Mouse (Mus musculus) CH12.LX (cell line): ENCODE data around the gene Fars2. TPM values are rescaled to one million over a fixed set of nuclear protein-coding genes. Genes with fewer than 3 reads are reported as not detected.
A peak's percentile ranks its signal among the peaks of the same experiment; 100 is the strongest.

Experiments used
- DNase-seq: peaks from one replicate; pipeline ENCODE4 v3.0.0-alpha.2; 2013; ENCODE audit errors: extremely low read depth
- H3K27ac ChIP-seq: 2 replicates; pipeline ENCODE4 v1.5.1; 2012; ENCODE audit warnings: low read depth, mild to moderate bottlenecking, control low read depth, moderate library complexity; ENCODE audit not compliant: insufficient read depth
- H3K27me3 ChIP-seq: replicated peaks from 2 replicates; pipeline ENCODE3; 2012; ENCODE audit warnings: inconsistent platforms
- H3K36me3 ChIP-seq, 2 experiments: replicated peaks in 1 of 2; 2 replicates each; pipeline versions ENCODE3 to v1.6.1; 2012; ENCODE audit warnings: inconsistent platforms in 1 of 2, low read length in 1 of 2, mild to moderate bottlenecking in 1 of 2, mixed read lengths in 1 of 2, moderate library complexity in 1 of 2; ENCODE audit not compliant: control insufficient read depth in 1 of 2, insufficient read depth in 1 of 2
- H3K4me1 ChIP-seq, 2 experiments: 2 replicates each; pipeline ENCODE4 v1.6.1; 2012; ENCODE audit warnings: inconsistent platforms in 1 of 2, moderate library complexity in 1 of 2; ENCODE audit not compliant: insufficient read depth in 2 of 2, control insufficient read depth in 1 of 2
- H3K4me2 ChIP-seq: 2 replicates; pipeline ENCODE4 v1.6.1; 2012; ENCODE audit warnings: low read depth, mild to moderate bottlenecking, control low read depth; ENCODE audit not compliant: poor library complexity, insufficient read depth, severe bottlenecking
- H3K4me3 ChIP-seq, 3 experiments: fragments of 150-350 bp in 1 of 3; sonication (generic) in 1 of 3; replicated peaks in 1 of 3; 2 replicates each; pipeline versions ENCODE3 to v1.5.1; 2011 to 2012; ENCODE audit warnings: low read depth in 2 of 3, low read length in 2 of 3, mild to moderate bottlenecking in 2 of 3, moderate library complexity in 2 of 3, control low read depth in 1 of 3, improper control_type of control experiment in 1 of 3, inconsistent platforms in 1 of 3, mixed read lengths in 1 of 3; ENCODE audit not compliant: poor library complexity in 1 of 3
- H3K79me2 ChIP-seq: replicated peaks from 2 replicates; pipeline ENCODE4 v1.6.1; 2012; ENCODE audit warnings: mild to moderate bottlenecking, moderate library complexity; ENCODE audit not compliant: control insufficient read depth, poor library complexity, insufficient read depth, severe bottlenecking; ENCODE audit errors: extremely low read depth
- H3K9ac ChIP-seq: 2 replicates; pipeline ENCODE4 v1.6.1; 2012; ENCODE audit warnings: low read depth, mild to moderate bottlenecking, control low read depth, moderate library complexity; ENCODE audit not compliant: insufficient read depth
- H3K9me3 ChIP-seq: replicated peaks from 2 replicates; pipeline ENCODE3; 2012; ENCODE audit warnings: low read length, inconsistent platforms, mixed read lengths
- CHD1 ChIP-seq: IDR thresholded peaks from 2 replicates; pipeline ENCODE4 v1.6.1; 2012; ENCODE audit warnings: low read depth, low read length, improper control_type of control experiment, inconsistent platforms
- CHD2 ChIP-seq: IDR thresholded peaks from 2 replicates; pipeline ENCODE4 v1.6.1; 2011; ENCODE audit warnings: low read length, improper control_type of control experiment
- CTCF ChIP-seq, 2 experiments: IDR thresholded peaks in 1 of 2; conservative IDR thresholded peaks in 1 of 2; 2 replicates each; pipeline ENCODE4 v1.5.1; 2011 to 2012; ENCODE audit warnings: low read depth in 2 of 2, low read length in 2 of 2, improper control_type of control experiment in 1 of 2, inconsistent platforms in 1 of 2, mild to moderate bottlenecking in 1 of 2, moderate library complexity in 1 of 2
- E2F4 ChIP-seq: IDR thresholded peaks from 2 replicates; pipeline ENCODE4 v1.6.1; 2011; ENCODE audit warnings: low read depth, low read length, improper control_type of control experiment; ENCODE audit not compliant: insufficient replicate concordance
- ELF1 ChIP-seq: IDR thresholded peaks from 2 replicates; pipeline ENCODE4 v1.6.1; 2014; ENCODE audit warnings: low read depth, mild to moderate bottlenecking, inconsistent platforms, low read length, improper control_type of control experiment
- EP300 ChIP-seq: IDR thresholded peaks from 2 replicates; pipeline ENCODE4 v1.6.1; 2011; ENCODE audit warnings: low read length, improper control_type of control experiment
- ETS1 ChIP-seq: conservative IDR thresholded peaks from 2 replicates; pipeline ENCODE4 v1.6.1; 2012; ENCODE audit warnings: low read depth, mild to moderate bottlenecking, inconsistent platforms, low read length, improper control_type of control experiment, moderate library complexity
- HCFC1 ChIP-seq: IDR thresholded peaks from 2 replicates; pipeline ENCODE4 v1.6.1; 2012; ENCODE audit warnings: low read depth, mild to moderate bottlenecking, inconsistent platforms, low read length, improper control_type of control experiment
- IRF4 ChIP-seq: IDR thresholded peaks from 2 replicates; pipeline ENCODE4 v1.6.1; 2014; ENCODE audit warnings: low read depth, mild to moderate bottlenecking, inconsistent platforms, low read length, improper control_type of control experiment
- JUN ChIP-seq: IDR thresholded peaks from 2 replicates; pipeline ENCODE4 v1.6.1; 2011; ENCODE audit warnings: low read depth, mild to moderate bottlenecking, low read length, improper control_type of control experiment, moderate library complexity; ENCODE audit not compliant: insufficient read depth
- JUND ChIP-seq: conservative IDR thresholded peaks from 2 replicates; pipeline ENCODE4 v1.6.1; 2011; ENCODE audit warnings: low read depth, low read length, improper control_type of control experiment
- KAT2A ChIP-seq: IDR thresholded peaks from 2 replicates; pipeline ENCODE4 v1.6.1; 2012; ENCODE audit warnings: low read length, improper control_type of control experiment, inconsistent platforms; ENCODE audit not compliant: insufficient replicate concordance
- MAFK ChIP-seq: IDR thresholded peaks from 2 replicates; pipeline ENCODE4 v1.6.1; 2011; ENCODE audit warnings: low read length, improper control_type of control experiment; ENCODE audit not compliant: insufficient replicate concordance
- MAZ ChIP-seq: IDR thresholded peaks from 2 replicates; pipeline ENCODE4 v1.6.1; 2012; ENCODE audit warnings: low read depth, mild to moderate bottlenecking, inconsistent platforms, low read length, improper control_type of control experiment, moderate library complexity
- MEF2A ChIP-seq: IDR thresholded peaks from 2 replicates; pipeline ENCODE4 v1.6.1; 2014; ENCODE audit warnings: low read depth, mild to moderate bottlenecking, inconsistent platforms, low read length, improper control_type of control experiment, borderline replicate concordance
- MXI1 ChIP-seq: IDR thresholded peaks from 2 replicates; pipeline ENCODE4 v1.6.1; 2011; ENCODE audit warnings: mild to moderate bottlenecking, low read depth, low read length, improper control_type of control experiment
- NELFE ChIP-seq: IDR thresholded peaks from 2 replicates; pipeline ENCODE4 v1.6.1; 2011; ENCODE audit warnings: low read depth, low read length, improper control_type of control experiment
- NRF1 ChIP-seq: IDR thresholded peaks from 2 replicates; pipeline ENCODE4 v1.6.1; 2014; ENCODE audit warnings: low read depth, mild to moderate bottlenecking, inconsistent platforms, low read length, improper control_type of control experiment, moderate library complexity
- PAX5 ChIP-seq: IDR thresholded peaks from 2 replicates; pipeline ENCODE4 v1.6.1; 2012; ENCODE audit warnings: low read length, inconsistent platforms, mixed read lengths
- POLR2A ChIP-seq: IDR thresholded peaks from 2 replicates; pipeline ENCODE4 v1.6.1; 2011; ENCODE audit warnings: low read depth, mild to moderate bottlenecking, improper control_type of control experiment, low read length
- POLR2AphosphoS2 ChIP-seq: IDR thresholded peaks from 2 replicates; pipeline ENCODE4 v1.6.1; 2011; ENCODE audit warnings: low read depth, low read length, improper control_type of control experiment
- RAD21 ChIP-seq: IDR thresholded peaks from 2 replicates; pipeline ENCODE4 v1.6.1; 2011; ENCODE audit warnings: low read depth, mild to moderate bottlenecking, low read length, improper control_type of control experiment, moderate library complexity
- RCOR1 ChIP-seq: conservative IDR thresholded peaks from 2 replicates; pipeline ENCODE4 v1.6.1; 2012; ENCODE audit warnings: low read depth, mild to moderate bottlenecking, inconsistent platforms, low read length, improper control_type of control experiment
- SIN3A ChIP-seq: IDR thresholded peaks from 2 replicates; pipeline ENCODE4 v1.6.1; 2012; ENCODE audit warnings: low read length, improper control_type of control experiment, inconsistent platforms
- SMC3 ChIP-seq: IDR thresholded peaks from 2 replicates; pipeline ENCODE4 v1.6.1; 2011; ENCODE audit warnings: low read depth, low read length, improper control_type of control experiment
- TBP ChIP-seq: conservative IDR thresholded peaks from 2 replicates; pipeline ENCODE4 v1.6.1; 2011; ENCODE audit warnings: low read depth, low read length, improper control_type of control experiment
- USF1 ChIP-seq: IDR thresholded peaks from 2 replicates; pipeline ENCODE4 v1.6.1; 2014; ENCODE audit warnings: low read depth, mild to moderate bottlenecking, inconsistent platforms, low read length, improper control_type of control experiment
- USF2 ChIP-seq: conservative IDR thresholded peaks from 2 replicates; pipeline ENCODE4 v1.6.1; 2011; ENCODE audit warnings: low read depth, low read length, improper control_type of control experiment
- ZC3H11A ChIP-seq: IDR thresholded peaks from 2 replicates; pipeline ENCODE4 v1.6.1; 2012; ENCODE audit warnings: low read depth, mild to moderate bottlenecking, inconsistent platforms, low read length, improper control_type of control experiment
- ZKSCAN1 ChIP-seq: IDR thresholded peaks from 2 replicates; pipeline ENCODE4 v1.6.1; 2012; ENCODE audit warnings: low read depth, inconsistent platforms, low read length, improper control_type of control experiment, borderline replicate concordance
- dilution Hi-C: fragments of 300-500 bp; cut with MboI; formaldehyde crosslinking; loops from 2 replicates; pipeline ENCODE4 v1.14.3; 2020; ENCODE audit warnings: low sequenced_read_pairs; ENCODE audit not compliant: extremely low pct_unique_long_range_greater_than_20kb, extremely low pct_ligation_motif_present
- in situ Hi-C: fragments of 300-500 bp; cut with MboI; formaldehyde crosslinking; loops from 3 replicates; pipeline ENCODE4 v1.14.3; 2019; ENCODE audit warnings: low sequenced_read_pairs, low pct_ligation_motif_present, low pct_unique_long_range_greater_than_20kb, mixed read lengths
- polyA plus RNA-seq: library from polyadenylated mRNA; unstranded; fragments of >175 nt; gene quantifications from 2 replicates; pipeline ENCODE4 v1.2.1, GENCODE M21; 2012; ENCODE audit warnings: low read depth; ENCODE audit not compliant: insufficient read length
- total RNA-seq, 2 experiments: library from RNA; depleted of rRNA; stranded (reverse); fragments of 300-350 nt in 1 of 2; fragments of >200 nt in 1 of 2; gene quantifications; 2 replicates each; pipeline ENCODE4 v1.2.3; 2012 to 2014

Fars2 gene
- total and polyA plus RNA-seq, 3 experiments = 30.2 to 47.7 (median 46.4) TPM

GRCm38 (mm10) chr13:36200453-36200852, 83.2 kb downstream of the Fars2 start:
- Histone ChIP-seq H3K27ac (no peak overlapping the region), H3K4me2 (peak overlapping the region; percentile 29; the same call in 1 of the 2 replicates), H3K4me1 (peaks cover 16 to 87% of the 10 kb centered on the region in 2 experiments), H3K27me3 (no peaks in the 10 kb centered on the region), H3K36me3 (peaks cover 0 to 2% of the 10 kb centered on the region in 2 experiments), H3K4me3 (no peak overlapping the region), H3K79me2 (no peaks in the 10 kb centered on the region)
- DNase-seq = peak; percentile 74
- TF ChIP-seq ZKSCAN1 = no peak
- TF ChIP-seq PAX5 = no peak
- no peak for TF ChIP-seq CHD2
- TF ChIP-seq USF2 = no peak
- no peak for TF ChIP-seq CTCF (conservative IDR thresholded peaks at IDR 0.05 in 1 of 2, IDR thresholded peaks at IDR 0.05 in 1 of 2; ENCODE audit: low read depth in 2 of 2, low read length in 2 of 2)
- TF ChIP-seq POLR2AphosphoS2 = no peak
- TF ChIP-seq NRF1 = no peak
- TF ChIP-seq EP300 = peak; percentile 31; the same call in 1 of the 2 replicates
- TF ChIP-seq USF1 = no peak
- no peak for TF ChIP-seq RCOR1
- TF ChIP-seq TBP = 0 out of 2 replicates have a peak, but pooled peaks have one; percentile 28
- TF ChIP-seq KAT2A = no peak
- no peak for TF ChIP-seq CHD1
- TF ChIP-seq NELFE = no peak
- TF ChIP-seq HCFC1 = no peak
- no peak for TF ChIP-seq E2F4
- peak; percentile 61; the same call in 1 of the 2 replicates for TF ChIP-seq MEF2A
- TF ChIP-seq JUND = peak; percentile 45; the same call in 1 of the 2 replicates
- peak; percentile 39; the same call in 1 of the 2 replicates for TF ChIP-seq IRF4
- TF ChIP-seq JUN = peak; percentile 47; the same call in 1 of the 2 replicates
- TF ChIP-seq MAFK = no peak
- TF ChIP-seq ETS1 = peak; percentile 70
- no peak for TF ChIP-seq ELF1
- TF ChIP-seq RAD21 = no peak
- TF ChIP-seq POLR2A = no peak
- TF ChIP-seq MAZ = no peak
- TF ChIP-seq SIN3A = no peak
- TF ChIP-seq ZC3H11A = no peak
- no peak for TF ChIP-seq SMC3
- TF ChIP-seq MXI1 = no peak
- TF ChIP-seq, all 38 proteins: peak for 7
- Histone ChIP-seq H3K9ac (no peak overlapping the region), H3K9me3 (no peaks in the 10 kb centered on the region)
- in situ Hi-C loops = no loop called here
- dilution Hi-C loops = no loop called here
